Mouse (Mus musculus) left cerebral cortex, adult 8-10 months (tissue): ENCODE results near the gene Rtf2. TPM values are rescaled to one million over a fixed set of nuclear protein-coding genes. Genes with fewer than 3 reads are reported as not detected.

Experiments used
- DNase-seq, 2 experiments: peaks; one replicate each; pipeline ENCODE4 v3.0.0; 2022; ENCODE audit warnings: low spot score in 2 of 2
- total RNA-seq, 4 experiments: library from RNA; stranded (reverse); gene quantifications; 2 replicates each; pipeline ENCODE4 v1.2.4; 2022

Rtf2 gene
- total RNA-seq, 4 experiments from 2014 or later, result 67.7 to 75.2 (median 72.8) TPM

DNA sequence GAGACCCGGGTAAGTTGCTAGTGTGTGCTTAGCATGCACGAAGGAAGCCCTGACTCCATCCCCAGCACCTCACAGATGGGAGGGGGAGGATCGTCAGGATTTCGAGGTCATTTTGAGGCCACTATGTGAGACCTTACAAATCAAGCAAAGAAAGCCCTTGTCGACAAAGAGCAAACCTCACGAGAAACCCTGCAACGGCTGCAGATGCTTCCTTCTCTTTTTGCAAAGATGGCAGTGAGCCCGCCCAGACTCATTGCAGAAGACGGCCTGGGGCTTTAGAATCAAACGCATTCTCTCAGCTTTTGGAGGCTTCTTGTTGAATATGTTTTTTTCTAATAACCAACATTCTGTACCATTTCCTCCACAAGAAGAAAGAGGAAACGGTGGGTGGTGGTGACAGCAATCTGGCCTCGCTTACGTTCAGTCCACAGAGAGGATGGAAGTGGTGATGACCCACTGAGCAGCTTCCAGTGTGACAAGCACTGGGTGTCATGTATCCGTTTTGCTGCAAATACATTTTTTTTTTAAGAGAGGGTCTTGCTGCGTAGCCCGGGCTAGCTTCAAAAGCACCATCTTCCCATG, 2.9 kb upstream of the Rtf2 start:
- no peak for DNase-seq

DNA sequence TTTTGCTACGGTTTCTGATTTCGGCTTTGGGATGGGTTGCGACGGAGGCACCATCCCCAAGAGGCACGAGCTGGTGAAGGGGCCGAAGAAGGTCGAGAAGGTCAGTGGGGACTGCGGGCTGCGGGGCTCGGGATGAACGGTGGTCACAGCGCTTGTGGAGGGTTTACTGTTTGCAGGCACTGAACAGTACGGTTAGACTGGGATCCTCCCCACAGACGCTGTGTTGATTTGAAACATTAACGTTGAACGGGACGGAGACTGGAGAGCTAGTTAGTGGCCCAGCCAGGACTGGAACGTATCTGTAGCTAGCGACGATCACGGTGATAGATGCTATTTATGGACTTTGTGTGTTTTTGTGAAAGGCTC, 267 bp downstream of the Rtf2 start:
- no peak for DNase-seq

DNA sequence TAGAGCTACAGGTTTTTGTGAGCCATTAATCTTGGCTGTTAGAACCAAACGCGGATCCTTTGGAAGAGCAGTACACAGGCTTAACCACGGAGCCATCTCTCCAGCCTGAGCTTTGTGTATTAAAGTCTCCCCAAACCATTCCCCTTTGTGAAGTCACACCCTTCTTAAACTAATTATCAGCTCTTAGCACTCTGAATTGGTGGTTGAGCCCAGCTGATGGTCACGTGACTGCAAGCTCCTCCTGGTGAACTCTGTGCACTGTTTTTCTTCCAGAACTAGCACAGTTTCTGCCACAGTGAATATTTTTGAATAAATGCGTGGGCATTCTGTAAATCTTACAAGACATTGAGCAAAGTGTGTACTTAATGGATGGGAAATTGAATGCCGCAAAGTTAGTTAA, 820 bp downstream of the Rtf2 start:
- DNase-seq, result no peak

DNA sequence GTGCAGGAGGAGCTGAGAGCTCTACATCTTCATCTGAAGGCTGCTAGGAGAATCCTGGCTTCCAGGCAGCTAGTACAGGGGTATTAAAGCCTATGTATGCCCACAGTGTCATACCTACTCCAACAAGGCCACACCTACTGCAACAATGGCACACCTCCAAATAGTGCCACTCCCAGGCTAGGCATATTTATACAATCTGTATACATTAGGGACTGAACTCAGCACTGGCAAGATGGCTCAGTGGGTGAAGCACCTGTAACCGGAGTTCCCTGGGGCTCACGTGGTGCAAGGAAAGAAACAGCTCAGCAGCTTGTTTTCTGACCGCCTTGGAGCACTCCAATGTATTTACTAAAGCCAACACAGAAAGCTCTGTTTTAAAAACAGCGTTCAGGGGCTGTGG, 5.3 kb downstream of the Rtf2 start:
- no peak for DNase-seq

DNA sequence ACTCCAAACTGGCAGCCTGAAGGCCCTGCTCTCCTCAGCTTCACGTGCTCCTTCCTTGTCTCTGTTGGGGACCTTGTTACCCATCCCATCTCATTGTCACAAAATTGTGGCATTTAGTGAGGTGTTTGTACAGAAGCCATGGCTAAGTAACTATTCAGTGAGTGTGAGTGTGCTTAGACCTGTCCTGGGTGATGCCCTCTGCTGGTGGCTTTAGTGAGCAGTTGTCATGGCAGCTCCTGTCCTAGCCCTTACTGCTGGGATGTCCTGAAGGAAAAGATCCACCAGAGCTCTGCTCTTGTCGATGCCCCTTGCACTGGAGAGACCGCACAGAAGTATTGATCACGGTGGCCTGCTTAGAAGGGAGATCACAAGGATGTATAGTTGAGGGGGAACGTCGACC, 7.0 kb downstream of the Rtf2 start:
- no peak for DNase-seq

DNA sequence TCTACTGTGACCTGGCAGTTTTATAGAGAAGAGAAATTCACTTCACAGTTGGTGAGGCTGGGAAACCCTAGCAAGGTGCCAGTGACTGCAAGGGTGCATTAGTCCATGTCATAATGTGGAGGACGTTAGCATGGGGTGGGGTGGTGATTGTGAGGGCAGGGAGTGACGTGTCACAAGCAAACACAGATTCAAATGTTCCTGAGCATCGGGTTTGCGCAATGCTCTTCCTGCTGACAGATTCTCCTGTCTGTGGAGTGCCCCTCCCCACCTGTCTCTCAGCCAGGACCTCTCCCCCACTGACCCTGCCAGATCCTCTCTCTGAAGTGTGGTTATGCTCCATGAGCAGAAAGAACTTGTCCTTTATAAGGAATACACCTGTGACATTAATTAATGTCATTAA, 8.0 kb downstream of the Rtf2 start:
- DNase-seq, result no peak

DNA sequence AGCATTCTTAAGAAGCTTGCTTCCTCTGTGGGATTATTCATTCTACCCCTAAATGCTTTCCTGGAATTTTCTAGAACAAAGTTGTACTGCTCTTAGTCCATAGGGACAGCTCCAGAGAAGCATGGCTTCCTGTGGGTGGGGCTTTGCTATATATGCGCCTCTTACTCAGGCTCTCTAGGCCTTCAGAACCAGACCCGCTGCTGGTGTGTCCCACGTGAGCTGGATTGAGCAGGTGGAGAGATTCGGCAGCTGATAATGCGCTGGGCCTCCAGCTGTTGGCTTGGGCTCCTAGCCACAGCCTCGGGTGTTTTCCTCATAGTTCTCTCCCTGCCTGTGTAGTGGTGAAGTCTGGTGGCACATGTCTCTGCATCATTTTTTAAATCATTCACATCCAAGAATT, 10.3 kb downstream of the Rtf2 start:
- DNase-seq, result no peak

DNA sequence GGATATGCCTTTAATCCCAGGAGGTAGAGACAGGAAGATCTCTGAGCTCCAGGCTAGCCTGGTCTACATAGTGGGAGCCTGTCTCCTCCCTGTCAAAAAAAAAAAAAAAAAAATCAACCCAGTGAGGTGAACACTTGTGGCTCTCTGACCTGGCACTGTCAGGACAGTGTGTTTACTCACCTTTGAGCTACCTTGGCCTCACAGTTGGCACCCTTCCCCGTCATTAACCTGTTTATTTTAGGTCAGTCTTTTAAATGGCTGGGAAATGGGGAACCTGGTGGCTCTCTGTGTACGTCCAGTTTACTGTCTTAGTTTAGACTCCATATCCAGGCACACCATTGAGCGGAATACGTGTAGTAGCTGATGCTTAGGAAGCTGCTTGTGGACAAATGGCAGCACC, 11.7 kb downstream of the Rtf2 start:
- DNase-seq, result no peak

DNA sequence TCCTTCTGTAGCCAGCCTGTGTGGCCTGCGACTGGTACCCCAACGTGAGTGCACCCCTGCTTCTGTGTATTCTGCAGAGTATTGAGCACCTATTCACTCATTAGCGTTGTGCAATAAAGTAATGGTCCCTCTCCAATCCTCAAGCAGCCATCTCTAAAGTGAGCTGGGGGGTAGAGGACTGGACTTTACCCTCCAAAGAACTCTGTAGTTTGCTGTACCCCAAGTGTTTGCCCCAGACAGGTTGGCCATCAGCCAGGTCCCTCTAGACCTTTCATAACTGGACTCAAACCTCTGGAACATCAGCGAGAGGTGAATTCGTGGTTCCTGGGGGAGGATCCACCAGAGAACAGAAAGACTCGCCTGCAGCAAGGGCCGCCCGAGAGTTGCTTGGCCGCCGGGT, 12.1 kb downstream of the Rtf2 start:
- no peak for DNase-seq

DNA sequence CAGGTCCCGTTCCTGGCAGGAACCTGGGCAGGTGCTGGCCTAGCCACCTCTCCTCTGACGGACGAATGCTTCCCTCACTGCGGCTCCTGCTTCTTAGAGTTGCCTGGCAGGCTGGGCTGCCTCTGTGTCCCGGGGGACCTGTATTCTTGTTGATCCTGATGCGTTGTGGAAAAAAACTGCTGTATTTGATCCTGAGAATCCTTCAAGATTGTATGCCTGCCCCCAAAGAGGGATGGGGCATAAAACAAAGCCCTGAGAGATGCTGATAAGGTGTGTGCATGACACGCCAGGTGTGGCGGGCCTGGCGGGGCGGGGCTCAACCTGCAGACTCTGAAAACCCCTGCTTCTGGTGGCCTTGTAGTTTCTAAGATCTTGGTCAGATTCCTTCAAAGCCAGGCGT, 18.1 kb downstream of the Rtf2 start, which contains the start of gene Gcnt7:
TSS of gene Gcnt7 (minus strand) at position 101 of the 400 bp plus-strand sequence.
- no peak for DNase-seq

DNA sequence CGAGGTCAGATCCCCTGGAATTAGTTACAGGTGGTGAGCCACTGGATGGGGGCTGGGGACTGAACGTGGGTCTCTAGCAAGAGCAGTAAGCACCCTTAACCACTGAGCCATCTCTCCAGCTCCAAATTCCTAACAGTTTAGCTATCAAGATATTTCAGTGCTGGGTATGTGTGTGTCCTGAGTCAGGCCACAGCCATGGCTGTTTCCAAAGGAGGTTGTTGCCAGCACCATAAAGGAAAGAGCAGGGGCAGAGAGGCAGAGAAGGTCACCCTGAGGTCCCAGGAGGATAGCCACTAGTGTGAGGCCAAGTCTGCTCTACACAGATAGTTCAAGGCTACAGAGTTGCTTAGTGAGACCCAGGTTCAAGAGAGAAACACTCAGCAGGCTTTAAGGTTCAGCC, 20.3 kb downstream of the Rtf2 start:
- no peak for DNase-seq

DNA sequence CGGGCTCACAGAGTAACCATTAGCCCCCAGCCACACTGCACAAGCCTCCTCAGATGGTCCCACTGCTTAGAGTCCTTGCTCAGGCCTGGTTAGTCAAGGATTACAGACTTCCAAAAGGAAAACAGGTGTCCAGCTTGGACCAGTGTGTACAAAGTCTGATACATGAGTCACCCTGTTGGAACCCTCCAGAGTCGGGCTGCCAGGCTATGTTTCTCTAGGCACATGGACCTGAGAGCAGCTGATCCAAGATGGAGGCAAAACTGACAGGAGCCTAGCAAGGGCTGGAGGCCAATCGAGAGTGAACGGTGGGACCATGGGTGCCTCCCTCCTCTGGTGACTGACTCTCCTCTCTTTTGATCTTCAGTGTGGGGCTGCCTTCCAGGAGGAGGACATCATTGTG, 22.5 kb downstream of the Rtf2 start:
- DNase-seq, result no peak

DNA sequence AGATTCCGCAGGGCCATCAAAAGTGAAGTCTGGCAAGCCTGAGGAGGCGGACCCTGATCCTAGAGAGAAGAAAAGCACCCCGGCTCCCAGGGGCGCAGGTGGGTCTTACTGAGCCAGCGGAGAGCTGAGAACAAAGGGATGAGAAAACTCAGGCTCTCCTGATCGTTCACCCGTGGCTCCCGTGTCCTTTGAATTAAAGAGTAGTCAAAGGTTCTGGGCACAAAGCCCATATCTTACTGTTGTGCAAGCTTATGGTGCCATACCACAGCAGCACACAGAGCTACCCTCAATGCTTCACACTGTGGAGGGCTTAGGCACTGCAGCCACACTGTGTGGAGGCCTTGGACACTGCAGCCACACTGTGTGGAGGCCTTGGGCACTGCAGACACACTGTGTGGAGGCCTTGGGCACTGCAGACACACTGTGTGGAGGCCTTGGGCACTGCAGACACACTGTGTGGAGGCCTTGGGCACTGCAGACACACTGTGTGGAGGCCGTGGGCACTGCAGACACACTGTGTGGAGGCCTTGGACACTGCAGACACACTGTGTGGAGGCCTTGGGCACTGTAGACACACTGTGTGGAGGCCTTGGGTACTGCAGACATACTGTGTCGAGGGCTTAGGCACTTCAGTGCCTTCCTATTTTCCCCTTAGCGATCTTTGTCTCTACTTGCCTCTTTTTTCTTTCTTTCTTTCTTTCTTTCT, 26.2 kb downstream of the Rtf2 start:
- DNase-seq, result no peak

DNA sequence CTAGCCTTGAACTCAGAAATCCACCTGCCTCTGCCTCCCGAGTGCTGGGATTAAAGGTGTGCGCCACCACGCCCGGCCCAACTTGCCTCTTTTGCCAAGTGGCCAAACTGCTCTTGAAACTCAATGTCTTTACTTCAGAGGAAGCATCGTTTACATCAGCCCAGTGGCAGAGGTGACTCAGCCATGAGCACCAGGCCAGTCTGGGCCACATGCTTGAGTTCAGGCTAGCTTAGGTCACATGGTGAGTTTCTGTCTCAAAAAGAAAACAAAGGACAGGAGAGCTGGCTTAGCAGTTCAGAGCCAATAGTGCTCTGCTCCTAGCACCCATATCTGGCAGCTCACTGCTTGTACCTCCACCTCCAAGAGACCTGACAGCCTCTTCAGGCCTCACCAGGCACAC, 26.9 kb downstream of the Rtf2 start:
- no peak for DNase-seq

DNA sequence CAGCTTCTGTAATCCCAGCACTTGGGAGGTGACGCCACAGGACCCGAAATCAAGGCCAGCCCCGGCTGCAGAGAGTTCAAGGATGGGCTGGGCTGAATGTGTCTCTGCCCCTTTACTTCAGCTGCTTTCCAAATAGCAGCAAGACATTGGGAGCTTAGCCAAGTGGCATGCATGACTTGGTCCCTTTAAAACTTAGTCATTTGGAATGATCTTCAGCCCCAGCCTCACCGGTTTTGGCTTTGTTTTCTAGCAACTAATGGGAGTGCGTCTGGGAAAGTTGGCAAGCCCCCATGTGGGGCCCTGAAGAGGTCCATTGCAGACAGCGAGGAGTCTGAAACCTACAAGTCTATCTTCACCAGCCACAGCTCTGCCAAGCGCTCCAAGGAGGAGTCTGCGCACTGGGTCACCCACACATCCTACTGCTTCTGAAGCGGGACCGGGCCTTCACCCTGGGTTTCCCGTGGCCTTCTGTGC, 28.0 kb downstream of the Rtf2 start:
- DNase-seq, result no peak

DNA sequence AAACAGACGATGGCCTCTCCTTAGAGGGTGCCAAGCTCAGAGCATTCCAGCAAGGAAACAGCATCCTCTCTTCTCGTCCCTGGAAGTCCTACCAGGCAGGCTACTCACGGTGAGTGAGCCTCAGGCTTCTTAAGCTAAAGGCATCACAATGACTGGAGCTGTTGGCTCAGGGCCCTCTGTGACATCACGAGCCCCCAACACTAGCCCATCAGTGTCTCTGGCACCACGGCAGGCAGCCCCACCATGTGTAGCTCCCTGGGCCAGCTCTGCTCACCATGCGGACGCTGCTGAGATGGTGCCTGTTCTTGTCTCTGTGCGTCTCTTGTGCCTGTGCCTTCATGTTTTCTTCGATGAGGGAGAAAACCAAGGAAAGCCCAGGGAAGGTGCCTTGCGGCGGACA, 32.0 kb downstream of the Rtf2 start, which contains the start of gene Fam209:
TSS of gene Fam209 (plus strand) at position 203 of the 400 bp plus-strand sequence.
- DNase-seq, result no peak

DNA sequence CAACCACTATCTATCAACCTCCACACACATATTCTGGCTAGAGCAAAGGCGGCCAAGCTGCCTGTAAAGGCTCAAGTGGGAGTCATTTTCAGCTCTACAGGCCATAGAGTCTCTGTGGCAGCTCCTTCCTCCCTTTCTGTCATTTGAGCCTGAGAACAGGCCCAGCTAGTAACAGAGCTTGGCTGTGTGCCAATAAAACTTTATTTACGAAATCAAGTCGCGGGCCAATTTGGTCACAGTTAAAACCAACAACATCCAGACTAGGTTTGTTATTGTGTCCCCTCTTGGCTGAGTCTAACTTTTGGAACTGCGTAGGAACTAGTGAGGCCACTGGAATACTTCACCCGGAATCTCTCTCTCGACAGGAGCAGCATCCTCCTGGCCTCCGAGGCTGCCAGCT, 33.2 kb downstream of the Rtf2 start:
- no peak for DNase-seq

DNA sequence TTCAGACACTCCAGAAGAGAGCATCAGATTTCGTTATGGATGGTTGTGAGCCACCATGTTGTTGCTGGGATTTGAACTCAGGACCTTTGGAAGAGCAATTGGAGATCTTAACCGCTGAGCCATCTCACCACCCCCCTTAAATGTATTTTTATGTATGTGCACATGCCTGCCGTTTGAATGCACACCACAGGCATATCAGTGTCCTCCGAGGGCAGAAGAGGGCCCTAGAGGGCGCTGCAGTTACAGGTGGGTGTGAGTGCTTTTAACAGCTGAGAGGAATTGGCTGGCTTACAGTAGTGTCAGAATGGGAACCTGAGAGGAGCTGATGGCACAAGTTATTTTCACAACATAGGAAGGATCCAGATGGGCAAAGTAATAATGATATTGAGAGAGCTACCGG, 34.6 kb downstream of the Rtf2 start:
- DNase-seq, result no peak

DNA sequence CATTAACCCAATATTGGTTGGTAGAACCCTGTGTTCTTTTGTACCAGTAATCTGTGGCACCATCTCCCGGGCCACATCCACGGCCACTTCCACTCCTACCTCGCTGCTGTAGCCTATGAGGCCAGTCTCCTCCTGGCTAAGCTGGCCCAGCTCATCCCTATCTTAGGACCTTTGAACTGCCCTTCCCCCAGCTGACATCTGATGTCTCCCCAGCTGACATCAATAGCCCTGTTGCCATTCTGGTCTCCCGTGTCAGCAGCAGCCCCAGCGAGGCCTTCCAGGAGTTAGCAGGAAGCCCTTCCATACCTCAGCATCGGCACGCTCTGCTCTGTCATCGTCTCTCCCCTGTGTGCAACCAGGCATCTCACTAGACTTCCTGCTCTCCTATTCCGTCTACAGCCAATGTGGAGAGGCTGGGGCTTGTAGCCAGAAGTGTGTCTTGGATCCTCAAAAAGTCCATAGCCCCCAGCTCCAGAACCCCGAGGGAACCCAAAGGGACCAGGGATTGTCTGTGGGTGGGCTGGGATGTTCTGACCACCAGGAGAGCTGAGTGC, 36.4 kb downstream of the Rtf2 start:
- no peak for DNase-seq

DNA sequence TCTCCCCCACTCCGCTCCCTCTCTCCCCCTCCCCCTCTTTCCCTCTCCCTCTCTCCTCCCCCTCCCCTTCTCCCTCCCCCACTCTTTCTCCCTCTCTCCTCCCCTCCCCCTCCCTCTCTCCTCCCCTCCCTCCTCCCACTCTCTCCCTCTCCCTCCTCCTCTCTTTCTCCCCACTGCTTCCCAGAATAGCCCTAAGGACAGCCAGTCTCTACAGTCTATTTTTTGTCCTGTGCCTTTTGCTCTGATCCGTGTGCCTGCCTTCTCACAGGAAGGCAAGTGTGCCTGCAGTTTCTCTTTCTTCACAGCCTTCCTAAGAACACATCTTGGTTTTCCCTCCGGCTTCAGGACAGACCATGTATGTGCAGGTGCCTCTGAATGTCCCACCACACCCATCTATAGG, 37.0 kb downstream of the Rtf2 start:
- no peak for DNase-seq

DNA sequence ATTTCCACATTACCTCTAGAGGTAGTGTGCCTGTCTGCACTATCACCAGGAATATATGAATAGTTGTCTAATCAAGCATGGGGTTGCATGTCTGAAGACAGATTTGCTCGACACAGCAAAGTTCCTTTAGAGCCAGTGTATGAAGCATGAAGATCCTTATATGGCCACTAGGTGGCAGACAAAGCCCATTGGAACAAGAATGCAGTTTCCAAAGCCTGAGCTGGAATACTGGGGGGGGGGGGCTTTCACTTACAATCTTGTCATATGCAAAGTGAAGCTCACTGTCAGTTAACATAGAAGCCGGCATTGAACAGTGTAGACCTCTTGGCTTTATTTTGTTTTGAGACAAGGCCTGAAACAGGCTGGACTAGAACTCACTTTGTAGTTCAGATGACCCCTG, 37.5 kb downstream of the Rtf2 start:
- DNase-seq, result no peak

DNA sequence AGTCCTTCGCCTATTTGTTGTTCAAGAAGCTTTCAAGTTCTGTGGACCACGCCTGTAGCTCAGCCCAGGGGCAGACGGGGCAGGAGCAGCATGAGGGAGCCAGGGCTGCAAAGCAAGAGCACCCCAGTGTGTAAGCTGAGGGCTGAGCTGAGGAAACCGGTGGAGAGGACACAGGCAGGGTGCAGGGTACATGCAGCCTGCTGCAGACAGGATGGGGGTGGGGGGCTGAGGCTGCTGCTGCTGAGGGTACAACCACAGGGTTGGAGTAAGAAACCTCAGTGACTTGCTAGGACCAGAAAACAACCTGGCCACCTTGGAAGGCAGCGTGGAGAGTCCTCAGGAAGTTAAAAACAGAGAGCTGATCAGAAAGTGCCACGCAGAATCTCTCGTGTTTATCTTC, 39.9 kb downstream of the Rtf2 start:
- no peak for DNase-seq
